In the genomic region with DNA sequence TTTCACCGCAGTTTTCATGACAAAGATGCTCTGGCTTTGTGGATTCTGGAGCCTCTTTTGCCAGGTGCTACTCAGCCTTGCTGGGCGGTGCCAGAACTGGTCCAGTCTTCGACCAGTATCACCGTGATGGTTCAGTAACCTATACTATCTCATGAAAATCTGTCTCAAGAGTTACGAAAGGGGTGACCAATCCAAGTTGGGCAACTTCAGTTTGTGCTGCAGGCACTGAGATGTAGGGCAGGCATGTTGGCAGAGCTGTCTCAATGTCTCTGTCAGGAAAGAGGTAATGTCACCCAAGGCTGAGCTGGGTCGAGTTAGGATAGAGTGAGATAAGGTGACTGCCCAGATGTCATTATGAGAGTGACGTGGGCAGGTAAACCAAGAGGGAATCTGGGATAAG, we compare ENCODE assay signal across 27 mouse cellular contexts.
"Had no signal": no experiment of that assay in that cellular context is flagged by ENCODE, and none has a peak within 500 bp of the region (broad histone marks: within the 10 kb centered on the region; RNA-seq: fewer than 3 reads in every experiment).

No protein-coding gene starts in this region.

- H3K4me2 ChIP-seq: heart, embryonic 11.5 days; heart, embryonic 13.5 days; heart, embryonic 15.5 days; hindbrain, embryonic 13.5 days; hindbrain, embryonic 15.5 days; kidney, embryonic 15.5 days; limb, embryonic 13.5 days; limb, embryonic 15.5 days; liver, embryonic 12.5 days had no signal

- H3K4me3 ChIP-seq: heart, adult 2 months; heart, embryonic 13.5 days; heart, embryonic 15.5 days; hindbrain, embryonic 13.5 days; hindbrain, embryonic 15.5 days; kidney, embryonic 15.5 days; limb, embryonic 13.5 days; limb, embryonic 15.5 days; liver, embryonic 12.5 days had no signal

- H3K27me3 ChIP-seq: heart, embryonic 15.5 days; hindbrain, embryonic 13.5 days; hindbrain, embryonic 15.5 days; limb, embryonic 15.5 days had no signal

- DNase-seq: gastrocnemius, postnatal 14 days; gastrocnemius, postnatal 36 days; heart, adult 11 months; heart, adult 2 months; heart, postnatal 14 days; heart, postnatal 36 days; kidney, adult 11 months; kidney, adult 2 months; kidney, adult 9 months; kidney, postnatal 14 days; kidney, postnatal 36 days; layer of hippocampus, adult 9-11 months; layer of hippocampus, postnatal 36 days; left cerebral cortex, postnatal 4 days had no signal

- H3K36me3 ChIP-seq: heart, embryonic 13.5 days; heart, embryonic 15.5 days; hindbrain, embryonic 13.5 days; hindbrain, embryonic 15.5 days; kidney, embryonic 15.5 days; limb, embryonic 13.5 days; limb, embryonic 15.5 days; liver, embryonic 12.5 days had no signal

- H3K9me3 ChIP-seq: heart, embryonic 13.5 days; heart, embryonic 15.5 days; hindbrain, embryonic 13.5 days; hindbrain, embryonic 15.5 days; kidney, embryonic 15.5 days; limb, embryonic 13.5 days; limb, embryonic 15.5 days; liver, embryonic 12.5 days had no signal

- H3K9ac ChIP-seq: heart, embryonic 13.5 days; heart, embryonic 15.5 days; hindbrain, embryonic 13.5 days; hindbrain, embryonic 15.5 days; kidney, embryonic 15.5 days; limb, embryonic 13.5 days; limb, embryonic 15.5 days; liver, embryonic 12.5 days; liver, embryonic 14.5 days had no signal

- ATAC-seq: hindbrain, postnatal 0 days; intestine, embryonic 16.5 days; liver, embryonic 12.5 days had no signal

- H3K27ac ChIP-seq: heart, adult 2 months; heart, embryonic 13.5 days; heart, embryonic 15.5 days; hindbrain, embryonic 13.5 days; hindbrain, embryonic 15.5 days; hindbrain, postnatal 0 days; kidney, embryonic 15.5 days; kidney, postnatal 0 days; limb, embryonic 13.5 days; limb, embryonic 15.5 days; liver, embryonic 12.5 days; liver, embryonic 14.5 days had no signal
